Mouse (Mus musculus): ENCODE measurements at regions not wholly inside any gene's neighbourhood (a gene's known extent, or its start where the extent isn't known, plus 50 kb on each side); places are given as distances from the start of the nearest gene placed in this dataset.

- no peak for DNase-seq
These were observed 1588.7 kb upstream of the Got2 start for GRCm38 (mm10) chr8:97477098-97477457.

GRCm38 (mm10) chr8:97476430-97477097, 1588.2 kb upstream of the Got2 start:
- no peak for DNase-seq

DNA sequence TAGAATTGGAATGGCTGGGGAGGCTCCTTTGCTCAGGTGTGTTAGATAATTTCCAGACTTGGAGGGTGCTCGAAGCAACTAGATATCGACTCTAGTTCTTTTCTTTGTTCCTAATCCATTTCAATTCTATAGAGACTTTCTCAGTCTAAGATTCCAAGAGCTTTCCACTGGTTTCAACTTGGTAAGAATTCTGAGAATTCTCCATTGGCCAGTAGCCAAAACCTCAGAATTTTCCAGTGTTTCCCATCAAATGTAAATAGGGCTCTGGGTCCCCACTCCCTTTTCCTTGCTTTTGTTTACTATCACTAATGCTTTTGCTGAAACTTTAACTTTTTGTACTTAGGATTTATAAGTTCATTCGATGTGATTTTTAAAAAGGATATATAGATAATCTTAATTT, 1585.0 kb upstream of the Got2 start:
- no peak for DNase-seq

- DNase-seq: no peak
These were observed 1573.1 kb upstream of the Got2 start for GRCm38 (mm10) chr8:97461478-97461877.

GRCm38 (mm10) chr8:97447696-97448095, 1559.3 kb upstream of the Got2 start:
- no peak for DNase-seq

DNA sequence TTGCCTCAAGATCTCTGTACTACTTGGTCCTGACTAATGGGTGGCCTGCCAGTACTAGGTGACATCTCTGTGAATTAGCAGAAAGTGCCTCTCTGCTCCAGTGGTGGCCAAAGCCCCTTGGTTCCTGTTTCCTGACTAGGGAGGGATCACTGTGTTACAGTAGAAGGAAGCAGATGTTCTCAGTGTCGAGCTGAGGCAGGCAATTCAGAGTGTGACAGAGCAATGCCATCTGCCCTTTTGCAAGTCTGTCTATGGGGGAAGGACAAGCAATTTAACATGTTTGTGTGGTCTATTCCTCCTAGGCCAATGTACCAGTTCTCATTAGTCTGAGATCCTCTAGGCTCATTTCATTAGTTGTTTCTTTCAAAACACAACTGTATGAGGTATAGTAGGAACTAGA, 1553.1 kb upstream of the Got2 start:
- DNase-seq: no peak

- no peak for DNase-seq
These were observed 1545.2 kb upstream of the Got2 start for GRCm38 (mm10) chr8:97433584-97433983.

- no peak for DNase-seq
These were observed 1543.1 kb upstream of the Got2 start for GRCm38 (mm10) chr8:97431467-97431866.

DNA sequence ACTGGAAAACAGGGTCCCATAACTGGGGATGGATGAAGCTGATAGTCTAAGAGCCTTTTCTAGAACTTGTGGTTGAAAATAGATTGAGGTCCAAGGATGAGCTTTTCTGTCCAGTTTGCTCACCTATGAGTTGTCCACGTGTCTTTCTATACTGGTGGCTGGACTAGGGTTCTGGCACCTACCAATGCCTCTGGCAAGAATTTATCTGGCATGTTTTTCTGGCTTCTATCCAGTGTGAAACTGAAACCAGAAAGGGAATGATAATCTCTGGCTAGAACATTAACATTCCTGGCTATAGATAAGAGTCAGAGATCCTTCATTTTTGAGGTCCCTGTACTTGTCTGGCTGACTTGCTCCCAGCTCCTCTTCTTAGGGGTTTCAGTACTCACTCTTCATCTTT, 1534.0 kb upstream of the Got2 start:
- no peak for DNase-seq

DNA sequence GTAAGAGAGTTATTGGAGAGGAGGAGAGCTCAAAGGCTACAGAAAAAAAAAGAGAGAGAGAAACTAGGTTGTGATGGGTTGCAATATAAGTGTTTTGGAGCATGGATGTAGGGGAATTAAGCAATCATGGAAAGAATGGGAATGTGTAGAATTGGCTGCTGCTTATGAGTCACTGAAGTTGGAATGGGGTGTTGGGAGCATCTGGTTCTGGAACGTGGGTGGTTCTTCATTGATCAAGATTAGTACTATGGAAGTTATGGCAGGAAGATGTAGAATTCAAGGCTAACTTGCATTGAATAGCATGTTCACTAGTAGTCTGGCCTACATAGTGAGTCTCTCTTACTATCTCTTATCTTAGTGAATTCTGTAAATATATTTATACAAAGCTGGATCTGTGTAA, 1526.4 kb upstream of the Got2 start:
- DNase-seq: no peak

GRCm38 (mm10) chr8:97403308-97403707, 1515.0 kb upstream of the Got2 start:
- no peak for DNase-seq

GRCm38 (mm10) chr8:97397327-97397719, 1509.0 kb upstream of the Got2 start:
- no peak for DNase-seq

DNA sequence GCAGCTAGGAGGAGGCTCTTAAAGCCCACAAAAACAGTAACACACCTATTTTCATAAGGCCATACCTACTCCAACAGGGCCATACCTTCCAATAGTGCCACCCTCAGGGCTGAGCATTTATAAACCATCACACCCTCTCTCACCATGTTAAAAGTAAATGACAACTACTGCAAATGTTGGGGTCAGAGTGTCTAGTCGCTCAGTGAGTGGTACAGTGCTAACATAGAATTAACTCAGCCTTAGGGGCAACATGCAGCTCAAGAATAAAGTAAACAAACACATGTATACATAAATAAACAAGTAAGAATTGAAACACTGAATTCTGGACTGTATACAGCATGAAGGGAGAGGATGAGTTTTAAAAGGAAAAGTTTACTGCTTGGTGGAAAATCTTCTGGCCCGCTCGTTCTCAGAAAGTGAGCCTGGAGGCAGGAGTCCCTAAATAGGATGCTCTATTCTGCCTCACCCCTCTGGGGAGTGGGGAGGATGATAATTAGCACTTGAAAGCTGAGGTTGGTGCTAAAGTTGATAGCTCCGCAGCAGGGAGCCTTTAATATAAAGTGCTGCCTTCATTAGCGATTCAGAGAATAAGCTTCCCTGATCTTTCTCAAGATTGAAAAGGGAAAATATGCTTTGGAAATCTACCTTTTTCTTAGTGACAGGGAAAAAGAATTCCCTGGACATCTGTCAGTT, 1508.4 kb upstream of the Got2 start:
- no peak for DNase-seq

DNA sequence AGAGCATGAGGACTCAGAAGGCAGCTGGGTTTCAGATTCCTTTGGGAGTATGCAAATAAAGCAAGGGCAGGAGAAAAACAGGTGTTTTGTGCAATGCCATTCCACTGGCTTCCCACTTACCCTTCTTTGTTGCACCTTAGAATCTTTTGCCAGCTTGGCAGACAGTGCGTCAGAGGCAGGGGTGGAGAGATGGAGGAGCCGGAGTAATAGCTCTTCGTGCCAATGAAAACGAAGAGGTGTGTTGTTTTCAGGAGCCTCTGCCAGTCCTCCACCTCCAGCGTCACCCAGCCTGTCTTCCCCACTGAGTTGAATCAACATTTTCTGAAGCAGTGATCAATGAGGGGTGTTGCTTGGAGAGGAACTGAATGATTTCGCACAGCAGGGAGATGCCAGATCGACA, 1501.3 kb upstream of the Got2 start:
- no peak for DNase-seq

- DNase-seq: no peak
These were observed 1500.8 kb upstream of the Got2 start for GRCm38 (mm10) chr8:97389149-97389548.

DNA sequence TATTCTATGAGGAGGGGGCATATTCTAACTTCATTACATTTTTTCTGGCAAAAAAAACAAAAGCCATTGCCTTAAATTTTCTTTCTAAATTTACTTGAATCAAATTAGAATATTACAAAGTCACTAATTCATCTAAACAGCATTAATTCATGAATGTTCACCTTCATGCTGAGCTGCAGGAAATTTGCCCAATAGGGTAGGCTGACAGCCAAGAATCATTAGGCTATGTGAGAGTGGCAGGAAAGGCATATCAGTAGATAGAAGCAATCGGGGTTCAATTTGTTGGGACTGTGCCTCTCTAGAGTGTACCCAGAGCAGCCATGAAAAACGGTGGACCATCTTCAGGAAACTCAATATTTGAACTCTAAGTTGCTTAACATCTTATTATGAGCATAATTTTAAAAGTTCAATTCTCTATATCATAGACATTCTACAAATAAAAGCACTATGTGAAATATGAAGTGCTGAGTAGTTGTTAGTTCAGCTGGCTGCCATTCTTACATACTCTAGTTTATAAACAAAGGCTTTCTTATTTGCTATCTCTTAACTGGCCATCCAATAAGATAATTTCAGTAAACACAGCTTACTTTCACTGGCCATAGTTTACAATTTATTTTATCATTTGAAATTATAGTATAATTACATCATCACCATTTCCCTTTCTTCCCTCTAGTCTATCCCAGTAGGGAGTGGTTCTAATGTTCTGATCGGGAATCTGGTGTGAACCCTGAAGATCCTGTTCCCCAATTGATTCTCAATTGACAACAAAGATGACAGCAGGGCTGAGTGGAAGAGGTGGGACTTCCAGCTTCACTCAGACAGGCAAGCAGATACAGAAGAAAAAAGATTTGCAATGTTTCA, 1486.8 kb upstream of the Got2 start:
- no peak for DNase-seq

GRCm38 (mm10) chr8:97346630-97347029, 1458.3 kb upstream of the Got2 start:
- no peak for DNase-seq

DNA sequence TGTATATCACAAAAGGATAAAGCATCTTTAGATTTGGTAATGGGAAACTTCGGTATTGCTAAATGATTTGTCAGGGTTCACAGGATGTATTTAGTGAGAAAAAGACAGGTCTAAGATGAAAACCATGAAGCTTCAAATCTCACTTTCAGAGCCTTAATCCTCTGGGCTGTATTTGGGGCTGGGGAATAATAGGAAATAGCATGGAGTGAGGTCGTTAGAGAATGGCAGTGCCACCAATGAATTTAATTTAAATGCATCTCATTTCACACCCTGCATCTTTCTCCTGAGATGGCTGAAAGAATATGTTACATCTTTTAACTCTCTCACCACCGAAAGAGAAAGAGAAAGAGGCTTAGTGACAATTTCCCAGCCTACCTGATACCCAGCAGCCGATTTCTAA, 1427.2 kb upstream of the Got2 start:
- DNase-seq: no peak

DNA sequence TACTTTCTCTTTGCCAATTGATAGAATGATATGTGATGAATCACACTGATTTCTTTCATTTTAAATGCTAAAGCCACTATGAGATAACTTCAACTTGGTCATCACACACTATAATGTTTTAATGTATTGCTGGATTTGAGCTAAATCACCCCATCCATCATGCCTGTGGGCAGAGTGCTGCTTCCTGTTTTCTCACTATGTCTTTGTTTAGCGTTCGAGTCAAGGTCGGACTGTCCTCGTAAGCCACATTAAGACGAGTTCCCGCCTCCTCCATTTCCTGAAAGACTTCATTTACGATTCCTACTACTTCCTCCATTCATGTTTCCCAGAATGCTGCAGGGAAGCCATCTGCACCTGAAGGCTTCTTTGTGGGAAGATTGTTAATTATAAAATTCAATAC, 1420.0 kb upstream of the Got2 start:
- no peak for DNase-seq

GRCm38 (mm10) chr8:97270582-97270981, 1382.2 kb upstream of the Got2 start:
- peak; percentile 6 for DNase-seq

DNA sequence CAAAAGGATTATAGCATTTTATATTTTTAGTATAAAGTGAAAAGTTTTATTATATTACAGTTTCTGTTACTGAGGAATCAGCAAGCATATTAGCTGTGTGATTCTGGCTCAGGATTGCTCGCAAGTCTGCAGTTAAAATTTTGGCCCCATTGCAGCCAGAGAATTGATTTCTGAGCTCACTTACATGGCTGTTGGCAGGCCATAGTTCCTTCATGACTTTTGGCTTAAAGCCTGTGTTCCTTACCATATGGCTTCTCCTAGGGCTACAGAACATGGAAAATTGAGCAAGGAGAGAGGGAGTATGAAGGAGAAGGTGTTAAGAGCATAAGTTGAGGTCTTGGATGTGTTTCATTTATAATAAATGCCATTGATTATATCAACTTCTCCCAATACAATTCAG, 1372.6 kb upstream of the Got2 start:
- no peak for DNase-seq

GRCm38 (mm10) chr8:97254169-97254568, 1365.8 kb upstream of the Got2 start:
- no peak for DNase-seq

DNA sequence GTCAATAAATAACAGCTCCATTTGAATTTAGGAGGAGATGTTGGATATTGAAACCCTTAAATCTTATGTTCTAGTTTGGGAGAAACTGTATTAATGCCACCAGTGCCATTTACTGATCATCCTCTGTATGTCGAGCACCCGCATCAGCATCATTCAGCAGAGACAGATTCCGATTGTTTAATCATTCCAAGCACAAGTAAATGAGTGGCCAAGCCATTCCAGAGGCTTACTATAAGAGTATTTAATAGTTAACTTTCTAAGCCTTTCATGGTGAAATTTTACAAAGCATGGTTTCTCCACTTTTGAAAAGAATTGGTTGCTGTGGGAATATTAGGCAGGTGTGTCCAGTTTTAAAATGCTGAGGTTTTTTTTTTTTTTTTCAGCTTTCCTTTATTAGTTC, 1363.9 kb upstream of the Got2 start:
- DNase-seq: peak; percentile 47

GRCm38 (mm10) chr8:97251458-97251865, 1363.1 kb upstream of the Got2 start:
- peak; percentile 83 for DNase-seq
